Mouse (Mus musculus): ENCODE measurements around the gene Bcl10.

- TF ChIP-seq CTCF (IDR thresholded peaks at IDR 0.05; ENCODE audit: borderline replicate concordance, insufficient read depth, low read depth, low read length) (no peak), POLR2A (IDR thresholded peaks at IDR 0.05; ENCODE audit: borderline replicate concordance, insufficient read depth, low read length) (no peak)
These were observed 7.2 kb downstream of the Bcl10 start for GRCm38 (mm10) chr3:145929525-145930400.

Data from cerebellum, adult 2 months (tissue).